Mouse (Mus musculus): ENCODE results near the gene Zfp558.
A peak's percentile ranks its signal among the peaks of the same experiment; 100 is the strongest.
"Not testable (repeated sequence)": the region's sequence is repeated elsewhere in the genome, so short reads cannot be mapped to it uniquely, and the experiment has no call there.

Gene Zfp558

GRCm38 (mm10) chr9:18478168-18478567 is at the start of gene Zfp558, which contains the start of gene Mbd3l1:
Gene Zfp558 (minus strand): TSS chr9:18478268.
Gene Mbd3l1 (plus strand): TSS chr9:18478359.
- no peak for DNase-seq (ENCODE audit: low spot score in 2 of 2)

- DNase-seq (ENCODE audit: low spot score in 2 of 2) = no peak
Measured at GRCm38 (mm10) chr9:18508098-18508497, 30.0 kb upstream of the Zfp558 start.

DNA sequence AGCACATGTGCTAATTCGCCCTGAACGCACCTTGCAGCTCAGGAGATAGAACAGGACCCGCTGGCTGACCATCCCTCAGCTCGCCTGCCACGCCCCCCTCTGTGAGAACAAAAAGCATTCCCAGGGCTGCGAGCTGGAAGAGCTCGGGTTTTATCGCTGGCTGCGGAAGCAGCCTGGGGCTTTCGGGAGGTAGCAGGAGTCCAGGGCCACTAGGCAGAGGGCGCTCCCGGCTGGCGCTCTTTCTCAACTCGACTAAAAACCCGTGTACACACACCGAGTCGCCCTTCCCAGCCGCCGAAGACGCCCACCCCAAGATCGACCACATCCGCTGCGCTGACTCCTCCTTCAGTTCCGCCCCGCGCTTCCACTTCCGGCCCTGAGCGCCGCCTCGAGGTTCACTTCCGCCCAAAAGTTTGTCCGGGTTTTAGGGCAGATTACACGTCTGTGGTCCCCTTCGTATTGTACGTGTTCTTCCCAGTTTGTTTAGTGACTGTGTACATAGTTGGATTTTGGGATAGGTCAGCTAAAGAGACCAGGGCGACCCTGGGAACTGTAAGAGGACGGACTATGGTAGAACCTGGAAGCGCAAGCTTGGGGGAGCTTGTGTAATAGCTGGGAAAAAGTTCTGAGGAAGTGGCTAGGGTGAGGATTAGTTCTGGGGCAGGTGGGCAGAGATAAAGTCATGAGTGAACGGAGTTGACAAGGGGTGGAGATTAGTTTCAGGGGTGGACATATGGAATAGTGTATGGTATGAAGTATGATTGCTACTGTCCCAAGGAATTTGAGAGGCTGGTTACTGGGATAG is 4.5 kb downstream of the Zfp558 start:
- peak; percentile 24 to 58 for DNase-seq (ENCODE audit: low spot score in 2 of 2)

DNA sequence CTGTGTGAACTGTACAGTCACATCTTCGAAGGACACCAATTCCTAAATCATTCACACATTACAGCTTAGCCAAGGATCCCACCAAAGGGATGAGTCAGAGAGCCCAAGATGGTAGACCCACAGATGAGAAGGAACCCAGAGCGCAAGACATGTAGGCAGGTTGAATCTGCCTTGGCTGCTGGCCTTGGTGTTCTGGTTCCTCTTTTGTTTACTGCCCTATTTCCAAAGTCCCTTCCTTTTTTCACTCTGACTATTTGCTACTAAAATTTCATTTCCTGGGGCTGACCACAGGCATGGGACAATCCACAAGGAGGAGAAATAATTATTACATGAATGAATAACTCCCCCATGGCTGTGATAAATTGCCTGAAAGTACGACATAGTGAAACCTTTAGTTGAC is 10.1 kb downstream of the Zfp558 start:
- no peak for DNase-seq (ENCODE audit: low spot score in 2 of 2)

DNA sequence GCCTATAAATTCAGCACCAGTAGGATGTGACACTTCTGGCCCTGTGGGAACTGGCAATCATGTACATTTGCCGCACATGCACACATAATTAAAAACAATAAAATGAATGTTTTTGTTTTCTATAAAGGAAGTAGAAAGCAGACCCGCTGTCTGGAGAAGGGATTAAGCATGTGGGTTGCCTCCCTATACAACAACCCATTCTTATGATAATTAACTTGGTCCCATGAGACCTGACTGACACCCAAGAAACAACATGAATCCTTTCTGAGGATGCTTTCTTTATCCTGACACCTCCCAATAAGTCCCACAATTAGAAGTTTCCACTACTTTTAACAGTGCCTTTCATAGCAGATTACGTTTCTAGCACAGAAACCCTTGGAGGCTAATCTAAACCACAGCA is 10.7 kb downstream of the Zfp558 start:
- DNase-seq (ENCODE audit: low spot score in 2 of 2) = no peak

GRCm38 (mm10) chr9:18456520-18456919 is 21.5 kb downstream of the Zfp558 start:
- DNase-seq (ENCODE audit: low spot score in 2 of 2) = no peak

DNA sequence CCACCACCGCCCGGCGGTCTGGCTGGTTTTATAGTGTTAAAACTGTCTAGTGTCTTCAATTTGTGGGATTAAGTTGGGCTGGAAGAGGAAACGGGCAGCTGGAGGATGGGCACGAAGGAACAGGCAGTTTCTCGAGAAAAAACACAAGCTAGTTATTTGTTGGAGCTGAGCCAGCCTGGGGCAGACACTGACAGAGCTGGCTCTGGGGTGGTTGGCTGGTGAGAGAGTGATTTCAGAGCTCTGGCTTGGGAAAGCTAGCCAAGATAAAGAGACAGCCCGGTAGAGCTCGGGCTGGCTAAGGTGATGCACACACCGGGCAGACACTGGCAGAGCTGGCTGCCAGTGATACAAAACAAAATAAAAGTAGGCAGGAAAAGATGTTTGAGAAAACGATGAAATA is 46.4 kb downstream of the Zfp558 start:
- DNase-seq (ENCODE audit: low spot score in 2 of 2) = no peak

- no peak for DNase-seq (ENCODE audit: low spot score in 2 of 2)
Measured at GRCm38 (mm10) chr9:18430354-18430753, 47.7 kb downstream of the Zfp558 start, which contains the start of gene Mbd3l2. Gene Mbd3l2 (plus strand): TSS chr9:18430654.

DNA sequence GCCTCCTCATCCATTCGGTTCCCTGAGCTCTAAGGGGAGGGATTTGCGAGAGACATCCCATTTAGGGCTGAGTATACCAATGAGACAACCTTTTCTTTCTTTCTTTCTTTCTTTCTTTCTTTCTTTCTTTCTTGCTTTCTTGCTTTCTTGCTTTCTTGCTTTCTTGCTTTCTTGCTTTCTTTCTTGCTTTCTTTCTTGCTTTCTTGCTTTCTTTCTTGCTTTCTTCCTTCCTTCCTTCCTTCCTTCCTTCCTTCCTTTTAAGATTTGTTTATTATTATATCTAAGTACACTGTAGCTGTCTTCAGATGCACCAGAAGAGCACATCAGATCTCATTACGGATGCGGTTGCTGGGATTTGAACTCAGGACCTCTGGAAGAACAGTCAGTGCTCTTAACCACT is 65.7 kb downstream of the Zfp558 start:
- DNase-seq (ENCODE audit: low spot score in 2 of 2) = not testable (repeated sequence)

All from frontal cortex, postnatal 25 days (tissue).